Mouse (Mus musculus): ENCODE data around the gene Scaf4. TPM values are rescaled to one million over a fixed set of nuclear protein-coding genes. Genes with fewer than 3 reads are reported as not detected.
A peak's percentile ranks its signal among the peaks of the same experiment; 100 is the strongest.

Gene Scaf4
- polyA plus RNA-seq, 1 experiment, result 110 TPM

DNA sequence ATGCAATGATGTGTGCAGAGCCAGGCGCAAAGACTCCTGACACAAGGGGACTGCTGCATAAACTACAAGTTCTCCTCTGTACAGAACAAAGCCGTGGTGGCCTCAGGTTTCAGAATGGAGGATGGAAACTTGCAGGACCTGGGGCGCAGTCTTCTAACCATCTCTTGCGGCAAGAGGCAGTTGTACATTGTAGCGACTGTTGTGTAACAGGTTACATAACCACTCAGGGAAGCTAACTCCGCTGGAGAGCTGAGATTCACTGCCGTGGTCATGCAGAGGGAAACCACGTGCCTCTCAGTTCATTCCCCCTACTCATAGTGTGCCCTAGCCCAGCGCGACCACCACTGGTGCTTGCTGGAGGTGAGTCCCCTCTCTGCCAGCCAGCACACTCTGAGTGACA lies 85.1 kb downstream of the Scaf4 start:
- TF ChIP-seq POLR2A (IDR thresholded peaks at IDR 0.05; ENCODE audit: control insufficient read depth, extremely low read depth, insufficient read depth, low read length, poor library complexity) (no peak), CTCF (IDR thresholded peaks at IDR 0.05; ENCODE audit: borderline replicate concordance, control insufficient read depth, extremely low read depth, insufficient read depth, low read length, poor library complexity) (no peak)
- Histone ChIP-seq H3K36me3 (ENCODE audit: control insufficient read depth, insufficient read depth, low read length) (no peaks in the 10 kb centered on the region), H3K27me3 (ENCODE audit: control insufficient read depth, insufficient read depth, low read length) (no peaks in the 10 kb centered on the region), H3K27ac (ENCODE audit: control insufficient read depth, insufficient read depth, low read length) (no peak overlapping the region), H3K4me1 (replicated peaks; ENCODE audit: control insufficient read depth, insufficient read depth, low read length) (peaks cover 9% of the 10 kb centered on the region), H3K4me3 (ENCODE audit: control insufficient read depth, insufficient read depth, low read length) (no peak overlapping the region)
- DNase-seq, result no peak
- 64% methylated on average over 10 of the region's 10 CpGs for WGBS

DNA sequence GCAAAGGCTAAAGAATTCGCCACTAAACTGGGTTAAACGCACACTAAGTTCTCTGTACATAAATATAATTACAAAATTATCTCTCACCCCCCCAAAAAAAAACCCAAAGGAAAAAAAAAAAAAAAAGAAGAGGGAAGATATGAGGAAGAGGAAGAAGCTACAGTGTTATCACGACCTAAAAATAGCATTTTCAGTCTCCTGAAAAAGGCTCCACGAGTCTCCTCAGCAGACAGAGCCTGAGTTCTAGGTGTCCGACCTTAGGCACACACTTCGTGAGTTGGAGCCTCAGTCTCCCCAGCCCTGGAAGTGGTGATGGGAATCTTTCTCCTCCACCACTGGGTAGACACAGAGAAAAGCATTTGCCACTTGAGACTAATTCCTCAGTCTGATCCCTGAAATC lies 85.7 kb downstream of the Scaf4 start:
- Histone ChIP-seq H3K36me3 (ENCODE audit: control insufficient read depth, insufficient read depth, low read length) (no peaks in the 10 kb centered on the region), H3K27ac (ENCODE audit: control insufficient read depth, insufficient read depth, low read length) (no peak overlapping the region), H3K4me1 (replicated peaks; ENCODE audit: control insufficient read depth, insufficient read depth, low read length) (peaks cover 9% of the 10 kb centered on the region), H3K27me3 (ENCODE audit: control insufficient read depth, insufficient read depth, low read length) (no peaks in the 10 kb centered on the region), H3K4me3 (ENCODE audit: control insufficient read depth, insufficient read depth, low read length) (no peak overlapping the region)
- no peak for DNase-seq
- 73% methylated on average over 6 of the region's 6 CpGs for WGBS
- TF ChIP-seq CTCF (IDR thresholded peaks at IDR 0.05; ENCODE audit: borderline replicate concordance, control insufficient read depth, extremely low read depth, insufficient read depth, low read length, poor library complexity) (no peak), POLR2A (IDR thresholded peaks at IDR 0.05; ENCODE audit: control insufficient read depth, extremely low read depth, insufficient read depth, low read length, poor library complexity) (no peak)

DNA sequence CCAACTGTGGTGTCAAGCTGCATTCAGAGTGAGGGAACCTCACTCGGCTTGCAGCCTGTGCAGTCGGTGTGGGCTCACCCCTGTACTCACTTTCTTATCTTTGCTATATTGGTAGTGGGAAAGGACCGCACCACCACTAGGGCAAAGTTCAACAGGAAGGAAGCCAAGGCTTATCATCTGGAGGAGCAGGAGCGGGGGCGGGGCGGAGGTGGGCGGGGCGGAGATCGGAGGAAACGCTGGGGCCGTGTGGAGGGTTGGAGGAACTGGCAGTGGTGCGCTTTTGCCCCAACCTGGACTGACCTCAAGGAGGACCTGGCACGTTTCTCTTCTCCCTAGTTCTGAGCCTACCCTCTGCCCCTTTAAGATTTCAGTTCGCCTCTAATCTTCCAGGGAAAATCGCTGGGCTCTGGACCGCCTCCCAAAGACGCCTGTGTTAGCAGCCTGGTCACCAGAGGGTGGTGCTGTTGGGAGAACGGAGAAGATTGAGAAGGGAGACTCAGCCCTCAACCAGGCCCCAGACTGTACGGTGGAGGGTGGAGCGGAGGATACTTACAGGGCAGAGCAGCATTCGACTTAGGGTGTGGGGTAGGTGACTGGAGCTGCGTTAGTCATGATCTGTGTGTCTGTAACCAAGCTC lies 86.8 kb downstream of the Scaf4 start:
- Histone ChIP-seq H3K4me1 (replicated peaks; ENCODE audit: control insufficient read depth, insufficient read depth, low read length) (peaks cover 9% of the 10 kb centered on the region), H3K27ac (ENCODE audit: control insufficient read depth, insufficient read depth, low read length) (peak overlapping the region; percentile 17; the same call in 1 of the 2 replicates), H3K36me3 (ENCODE audit: control insufficient read depth, insufficient read depth, low read length) (no peaks in the 10 kb centered on the region), H3K27me3 (ENCODE audit: control insufficient read depth, insufficient read depth, low read length) (no peaks in the 10 kb centered on the region), H3K4me3 (ENCODE audit: control insufficient read depth, insufficient read depth, low read length) (peak overlapping the region; percentile 56)
- 2% methylated on average over 22 of the region's 22 CpGs for WGBS
- peak; percentile 75 for DNase-seq
- TF ChIP-seq POLR2A (IDR thresholded peaks at IDR 0.05; ENCODE audit: control insufficient read depth, extremely low read depth, insufficient read depth, low read length, poor library complexity), result no peak
- peak; percentile 90; the same call in 1 of the 2 replicates for TF ChIP-seq CTCF (IDR thresholded peaks at IDR 0.05; ENCODE audit: borderline replicate concordance, control insufficient read depth, extremely low read depth, insufficient read depth, low read length, poor library complexity)

DNA sequence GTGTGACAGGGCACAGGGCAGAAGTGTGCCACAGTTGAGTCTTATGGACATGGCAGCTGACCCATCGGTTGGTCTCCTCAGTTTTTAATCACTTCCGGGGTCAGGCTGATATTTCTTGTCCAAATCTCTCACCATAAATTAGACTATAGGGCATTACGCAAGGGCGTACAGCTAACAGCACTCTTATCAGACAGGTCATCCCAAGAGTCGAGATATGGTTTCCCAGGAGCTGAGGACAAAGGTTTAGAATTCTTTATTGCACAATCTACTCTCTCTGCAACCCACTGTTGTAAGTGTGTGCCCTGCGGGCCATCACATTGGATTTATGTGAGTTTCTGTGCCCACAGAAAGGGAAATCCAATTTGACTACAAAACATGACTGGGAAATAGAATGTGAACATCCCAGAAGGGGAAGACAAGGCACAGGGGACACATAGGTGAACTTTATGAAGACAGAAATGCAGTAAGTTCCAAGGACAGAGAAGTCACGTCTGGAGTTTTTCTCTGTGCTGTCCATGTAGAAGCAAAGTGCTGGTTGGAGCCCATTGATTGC lies 87.5 kb downstream of the Scaf4 start:
- Histone ChIP-seq H3K4me3 (ENCODE audit: control insufficient read depth, insufficient read depth, low read length) (no peak overlapping the region), H3K27ac (ENCODE audit: control insufficient read depth, insufficient read depth, low read length) (no peak overlapping the region), H3K36me3 (ENCODE audit: control insufficient read depth, insufficient read depth, low read length) (no peaks in the 10 kb centered on the region), H3K4me1 (replicated peaks; ENCODE audit: control insufficient read depth, insufficient read depth, low read length) (peaks cover 9% of the 10 kb centered on the region), H3K27me3 (ENCODE audit: control insufficient read depth, insufficient read depth, low read length) (no peaks in the 10 kb centered on the region)
- DNase-seq, result no peak
- no peak for TF ChIP-seq POLR2A (IDR thresholded peaks at IDR 0.05; ENCODE audit: control insufficient read depth, extremely low read depth, insufficient read depth, low read length, poor library complexity)
- TF ChIP-seq CTCF (IDR thresholded peaks at IDR 0.05; ENCODE audit: borderline replicate concordance, control insufficient read depth, extremely low read depth, insufficient read depth, low read length, poor library complexity), result no peak
- 84% methylated on average over 7 of the region's 7 CpGs for WGBS

DNA sequence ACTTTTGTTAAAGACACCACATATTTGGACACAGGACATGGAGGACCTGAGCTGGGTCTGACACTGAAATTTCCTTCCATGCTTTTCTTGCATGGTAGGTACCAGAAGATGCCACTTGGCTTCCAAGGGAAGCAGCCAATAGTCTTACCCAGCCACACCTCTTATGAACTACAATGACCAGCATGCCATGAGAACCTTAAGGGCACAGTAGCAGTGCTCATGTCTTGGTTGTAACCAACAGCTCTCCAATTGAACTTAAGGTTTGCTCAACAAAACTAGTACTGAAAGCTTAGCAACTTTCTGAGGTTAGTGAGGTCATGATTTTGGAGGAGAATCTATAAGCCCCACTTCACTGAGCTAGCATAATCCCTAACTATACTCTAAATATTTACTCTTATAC lies 90.6 kb downstream of the Scaf4 start:
- no peak for TF ChIP-seq POLR2A (IDR thresholded peaks at IDR 0.05; ENCODE audit: control insufficient read depth, extremely low read depth, insufficient read depth, low read length, poor library complexity)
- TF ChIP-seq CTCF (IDR thresholded peaks at IDR 0.05; ENCODE audit: borderline replicate concordance, control insufficient read depth, extremely low read depth, insufficient read depth, low read length, poor library complexity), result no peak
- no peak for DNase-seq
- Histone ChIP-seq H3K4me3 (ENCODE audit: control insufficient read depth, insufficient read depth, low read length) (no peak overlapping the region), H3K27ac (ENCODE audit: control insufficient read depth, insufficient read depth, low read length) (no peak overlapping the region), H3K4me1 (replicated peaks; ENCODE audit: control insufficient read depth, insufficient read depth, low read length) (peaks cover 9% of the 10 kb centered on the region), H3K36me3 (ENCODE audit: control insufficient read depth, insufficient read depth, low read length) (no peaks in the 10 kb centered on the region), H3K27me3 (ENCODE audit: control insufficient read depth, insufficient read depth, low read length) (no peaks in the 10 kb centered on the region)

DNA sequence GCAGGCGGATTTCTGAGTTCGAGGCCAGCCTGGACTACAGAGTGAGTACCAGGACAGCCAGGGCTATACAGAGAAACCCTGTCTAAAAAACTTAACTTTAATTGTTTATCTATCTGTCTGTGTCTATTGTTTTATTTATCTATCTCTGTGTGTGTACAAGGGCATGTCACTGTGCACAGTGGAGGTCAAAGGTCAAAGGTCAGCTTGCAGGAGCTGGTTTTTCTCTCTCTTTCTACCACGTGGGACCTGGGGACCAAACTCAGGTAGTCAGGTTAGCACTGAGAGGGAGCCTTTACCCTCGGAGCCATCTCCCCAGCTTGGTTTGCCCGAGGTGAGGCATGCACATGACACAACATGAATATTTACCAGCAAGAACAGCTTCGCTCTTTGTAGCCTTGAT lies 93.0 kb downstream of the Scaf4 start:
- no peaks in the 10 kb centered on the region for H3K27me3 ChIP-seq (ENCODE audit: control insufficient read depth, insufficient read depth, low read length)
- H3K36me3 ChIP-seq (ENCODE audit: control insufficient read depth, insufficient read depth, low read length), result no peaks in the 10 kb centered on the region
- WGBS, result 90% methylated on average over 6 of the region's 6 CpGs
- H3K27ac ChIP-seq (ENCODE audit: control insufficient read depth, insufficient read depth, low read length), result no peak overlapping the region
- TF ChIP-seq POLR2A (IDR thresholded peaks at IDR 0.05; ENCODE audit: control insufficient read depth, extremely low read depth, insufficient read depth, low read length, poor library complexity) (no peak), CTCF (IDR thresholded peaks at IDR 0.05; ENCODE audit: borderline replicate concordance, control insufficient read depth, extremely low read depth, insufficient read depth, low read length, poor library complexity) (no peak)
- no peaks in the 10 kb centered on the region for H3K4me1 ChIP-seq (replicated peaks; ENCODE audit: control insufficient read depth, insufficient read depth, low read length)
- no peak for DNase-seq
- no peak overlapping the region for H3K4me3 ChIP-seq (ENCODE audit: control insufficient read depth, insufficient read depth, low read length)
